Mouse (Mus musculus): ENCODE measurements around the gene Pthlh.

- TF ChIP-seq CTCF (IDR thresholded peaks at IDR 0.05; ENCODE audit: low read depth, low read length): no peak
- no peak for TF ChIP-seq POLR2A (IDR thresholded peaks at IDR 0.05; ENCODE audit: insufficient read depth, low read length)
- no peak for TF ChIP-seq EP300 (IDR thresholded peaks at IDR 0.05; ENCODE audit: insufficient read depth, low read depth, low read length)
Measured at GRCm38 (mm10) chr6:147216156-147216555, 47.8 kb downstream of the Pthlh start.
